Comparison of ENCODE assay signal across 8 mouse cellular contexts in genomic region chr10:84514038-84514578, GRCm38 (mm10). TPM values are rescaled to one million over a fixed set of nuclear protein-coding genes. Genes with fewer than 3 reads are reported as not detected.
DNase-seq lines count a peak whose midpoint lies in the region; ATAC-seq lines count a peak whose summit lies in the region.

No protein-coding gene starts in this region.

- peak; percentile 67 for DNase-seq in forebrain, embryonic 10.5 days (ENCODE audit: extremely low spot score, low spot score)
- peak; percentile 61 for DNase-seq in right cerebral cortex, postnatal 14 days
- DNase-seq in right cerebral cortex, postnatal 25 days = no peak
- peak; percentile 59 to 80 for DNase-seq in cerebellum, postnatal 25 days
- DNase-seq in induced T-regulatory cell, adult 2 months (ENCODE audit: low read depth) = peak; percentile 79
- peak; percentile 85 for DNase-seq in lung, postnatal 14 days
- DNase-seq in spleen, postnatal 4 days (ENCODE audit: low spot score in 2 of 2) = peak; percentile 71 to 87

- no peaks in the 10 kb centered on the region for H3K9me3 ChIP-seq in forebrain, embryonic 10.5 days
- no peaks in the 10 kb centered on the region for H3K9me3 ChIP-seq in forebrain, embryonic 12.5 days

- no peak overlapping the region for H3K27ac ChIP-seq in forebrain, embryonic 10.5 days
- H3K27ac ChIP-seq in forebrain, embryonic 12.5 days = no peak overlapping the region

- H3K4me1 ChIP-seq in forebrain, embryonic 10.5 days = no peaks in the 10 kb centered on the region
- H3K4me1 ChIP-seq in forebrain, embryonic 12.5 days = no peaks in the 10 kb centered on the region

- ATAC-seq in forebrain, embryonic 12.5 days (ENCODE audit: low FRiP score) = no peak

- 49% methylated on average over 5 of the region's 5 CpGs for WGBS in forebrain, embryonic 10.5 days
- WGBS in forebrain, embryonic 12.5 days = 47% methylated on average over 5 of the region's 5 CpGs

- H3K4me3 ChIP-seq in forebrain, embryonic 10.5 days = no peak overlapping the region
- no peak overlapping the region for H3K4me3 ChIP-seq in forebrain, embryonic 12.5 days (replicated peaks)

- no peak overlapping the region for H3K4me2 ChIP-seq in forebrain, embryonic 12.5 days

- no peak overlapping the region for H3K9ac ChIP-seq in forebrain, embryonic 12.5 days

- no peaks in the 10 kb centered on the region for H3K36me3 ChIP-seq in forebrain, embryonic 10.5 days (replicated peaks)
- H3K36me3 ChIP-seq in forebrain, embryonic 12.5 days (replicated peaks) = no peaks in the 10 kb centered on the region

- H3K27me3 ChIP-seq in forebrain, embryonic 10.5 days (ENCODE audit: poor library complexity, severe bottlenecking) = no peaks in the 10 kb centered on the region
- H3K27me3 ChIP-seq in forebrain, embryonic 12.5 days = 0 out of 2 replicates have a peak, but pooled peaks cover 5% of the 10 kb centered on the region

RNA-seq across cellular contexts. Expression of gene Ckap4, which starts 19.8 kb away (rescaled TPM):
- 50.5 and 50.7 TPM in 2 replicates for polyA plus RNA-seq in forebrain, embryonic 10.5 days (2016; fragmentation: Nextera tagmentation; extraction: Ambion mirVana)
- polyA plus RNA-seq in forebrain, embryonic 12.5 days (2016; fragmentation: Nextera tagmentation; extraction: Ambion mirVana) = 72.0 and 72.2 TPM in 2 replicates
